ENCODE assay signal across 7 mouse cellular contexts in the genomic region with DNA sequence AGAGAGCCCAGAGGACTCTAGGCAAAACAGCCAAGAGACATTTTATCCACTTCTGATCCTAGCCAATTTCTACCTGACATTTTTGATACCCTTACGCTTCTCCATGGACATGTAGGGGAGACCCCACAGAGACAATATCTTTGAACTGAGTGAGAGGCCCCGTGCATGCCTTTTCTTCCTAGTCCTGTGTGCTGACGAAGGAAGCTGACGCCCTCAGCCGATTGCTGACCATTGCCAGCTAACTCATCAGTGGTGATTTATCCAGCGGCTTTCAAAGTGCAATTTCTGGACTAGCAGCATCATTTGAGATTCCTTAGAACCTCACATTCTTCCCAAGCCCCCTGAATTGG.
DNase-seq lines count a peak whose midpoint lies in the region; ATAC-seq and TF ChIP-seq lines count a peak whose summit lies in the region.

No protein-coding gene starts in this region.

- H3K27me3 ChIP-seq in lung, embryonic 14.5 days (ENCODE audit: insufficient read depth, low read length) = no peaks in the 10 kb centered on the region
- H3K27me3 ChIP-seq in embryonic facial prominence, embryonic 14.5 days (replicated peaks; ENCODE audit: control insufficient read depth, insufficient read depth, low read length) = peaks cover 4% of the 10 kb centered on the region; the same call in 1 of the 2 replicates
- H3K27me3 ChIP-seq in hindbrain, embryonic 10.5 days (ENCODE audit: insufficient read depth, poor library complexity, severe bottlenecking) = no peaks in the 10 kb centered on the region
- H3K27me3 ChIP-seq in midbrain, embryonic 11.5 days (ENCODE audit: control insufficient read depth, insufficient read depth, low read length) = no peaks in the 10 kb centered on the region

- H3K4me2 ChIP-seq in lung, embryonic 14.5 days = peak overlapping the region; percentile 56
- peak overlapping the region; percentile 45 for H3K4me2 ChIP-seq in embryonic facial prominence, embryonic 14.5 days (ENCODE audit: low read depth, low read length)
- peak overlapping the region; percentile 33; the same call in 1 of the 2 replicates for H3K4me2 ChIP-seq in midbrain, embryonic 11.5 days

- H3K36me3 ChIP-seq in lung, embryonic 14.5 days (ENCODE audit: insufficient read depth) = no peaks in the 10 kb centered on the region
- no peaks in the 10 kb centered on the region for H3K36me3 ChIP-seq in embryonic facial prominence, embryonic 14.5 days (ENCODE audit: control insufficient read depth, insufficient read depth, low read length)
- no peaks in the 10 kb centered on the region for H3K36me3 ChIP-seq in hindbrain, embryonic 10.5 days
- H3K36me3 ChIP-seq in midbrain, embryonic 11.5 days (ENCODE audit: control insufficient read depth, insufficient read depth, low read length) = no peaks in the 10 kb centered on the region

- TF ChIP-seq CTCF in lung, embryonic 14.5 days (IDR thresholded peaks at IDR 0.05; ENCODE audit: low read depth) = no peak
- TF ChIP-seq CTCF in lung, adult 2 months (IDR thresholded peaks at IDR 0.05; ENCODE audit: insufficient read depth, low read length) = no peak

- TF ChIP-seq POLR2A in lung, adult 2 months (IDR thresholded peaks at IDR 0.05; ENCODE audit: borderline replicate concordance, extremely low read depth, low read depth, low read length) = no peak

- peak; percentile 44; the same call in 1 of the 2 replicates for ATAC-seq in lung, embryonic 14.5 days (ENCODE audit: insufficient read depth)
- ATAC-seq in embryonic facial prominence, embryonic 14.5 days (ENCODE audit: low read depth) = 0 out of 2 replicates have a peak, but pooled peaks have one; percentile 16
- ATAC-seq in midbrain, embryonic 11.5 days (ENCODE audit: low FRiP score) = peak; percentile 61

- H3K4me3 ChIP-seq in lung, embryonic 14.5 days (ENCODE audit: low read depth, low read length) = peak overlapping the region; percentile 8; the same call in 1 of the 2 replicates
- H3K4me3 ChIP-seq in lung, adult 2 months (replicated peaks; ENCODE audit: extremely low read depth, low read depth, low read length) = no peak overlapping the region
- H3K4me3 ChIP-seq in embryonic facial prominence, embryonic 14.5 days (ENCODE audit: low read depth, low read length) = peak overlapping the region; percentile 13; the same call in 1 of the 2 replicates
- H3K4me3 ChIP-seq in hindbrain, embryonic 10.5 days = peak overlapping the region; percentile 36
- H3K4me3 ChIP-seq in midbrain, embryonic 11.5 days (ENCODE audit: low read depth, low read length) = no peak overlapping the region

- DNase-seq in lung, embryonic 14.5 days = peak; percentile 47
- DNase-seq in lung, adult 2 months = no peak
- no peak for DNase-seq in embryonic facial prominence, embryonic 14.5 days (ENCODE audit: low spot score)
- peak; percentile 7 for DNase-seq in hindbrain, embryonic 10.5 days (ENCODE audit: low spot score)
- DNase-seq in midbrain, embryonic 11.5 days (ENCODE audit: low spot score, missing footprints) = peak; percentile 89
- DNase-seq in thymus, postnatal 10 days (ENCODE audit: low spot score in 2 of 2) = no peak
- DNase-seq in embryo, embryonic 10.5 days (ENCODE audit: low spot score) = no peak

- no peak overlapping the region for H3K9ac ChIP-seq in lung, embryonic 14.5 days
- H3K9ac ChIP-seq in embryonic facial prominence, embryonic 14.5 days (ENCODE audit: low read depth, low read length) = no peak overlapping the region
- no peak overlapping the region for H3K9ac ChIP-seq in midbrain, embryonic 11.5 days (ENCODE audit: low read length)

- 29% methylated on average over 6 of the region's 6 CpGs for WGBS in lung, embryonic 14.5 days
- 37% methylated on average over 6 of the region's 6 CpGs for WGBS in lung, adult 2 months
- 62% methylated on average over 6 of the region's 6 CpGs for WGBS in embryonic facial prominence, embryonic 14.5 days
- WGBS in hindbrain, embryonic 10.5 days = 76% methylated on average over 6 of the region's 6 CpGs
- 72% methylated on average over 6 of the region's 6 CpGs for WGBS in midbrain, embryonic 11.5 days

- H3K27ac ChIP-seq in lung, embryonic 14.5 days (ENCODE audit: low read depth) = no peak overlapping the region
- no peak overlapping the region for H3K27ac ChIP-seq in embryonic facial prominence, embryonic 14.5 days (replicated peaks; ENCODE audit: low read depth, low read length)
- no peak overlapping the region; the same call in 1 of the 2 replicates for H3K27ac ChIP-seq in hindbrain, embryonic 10.5 days
- H3K27ac ChIP-seq in midbrain, embryonic 11.5 days (ENCODE audit: low read depth, low read length) = no peak overlapping the region

- H3K9me3 ChIP-seq in lung, embryonic 14.5 days (ENCODE audit: low read depth, low read length) = no peaks in the 10 kb centered on the region
- H3K9me3 ChIP-seq in embryonic facial prominence, embryonic 14.5 days (ENCODE audit: control insufficient read depth, low read length) = no peaks in the 10 kb centered on the region
- H3K9me3 ChIP-seq in hindbrain, embryonic 10.5 days = no peaks in the 10 kb centered on the region
- H3K9me3 ChIP-seq in midbrain, embryonic 11.5 days (ENCODE audit: control insufficient read depth, low read length) = no peaks in the 10 kb centered on the region

- no peaks in the 10 kb centered on the region for H3K4me1 ChIP-seq in lung, embryonic 14.5 days (ENCODE audit: insufficient read depth)
- H3K4me1 ChIP-seq in lung, adult 2 months (ENCODE audit: control insufficient read depth, insufficient read depth, low read length) = no peaks in the 10 kb centered on the region
- peaks cover 6% of the 10 kb centered on the region; the same call in 1 of the 2 replicates for H3K4me1 ChIP-seq in embryonic facial prominence, embryonic 14.5 days (ENCODE audit: control insufficient read depth, insufficient read depth, low read length)
- peaks cover 10% of the 10 kb centered on the region for H3K4me1 ChIP-seq in hindbrain, embryonic 10.5 days (replicated peaks)
- H3K4me1 ChIP-seq in midbrain, embryonic 11.5 days (ENCODE audit: control insufficient read depth, insufficient read depth, low read length) = peaks cover 2% of the 10 kb centered on the region

Comparison
In these comparisons a context has a peak if more than half of its experiments do, and no peak if none do; other contexts are left out.
1. DNase-seq: peak in lung, embryonic 14.5 days (single experiment), hindbrain, embryonic 10.5 days (single experiment) and midbrain, embryonic 11.5 days (single experiment); none in lung, adult 2 months (single experiment), embryonic facial prominence, embryonic 14.5 days (single experiment), thymus, postnatal 10 days (0 of 2) and embryo, embryonic 10.5 days (single experiment).
2. H3K4me3 ChIP-seq: peak in lung, embryonic 14.5 days (single experiment), embryonic facial prominence, embryonic 14.5 days (single experiment) and hindbrain, embryonic 10.5 days (single experiment); none in lung, adult 2 months (single experiment) and midbrain, embryonic 11.5 days (single experiment).
3. Peak in every context shown above with its lines, with median percentiles within 50 percentile points of each other: ATAC-seq and H3K4me2 ChIP-seq.